Mouse (Mus musculus) gastrocnemius, adult 8-10 months (tissue): Measurements from ENCODE around the gene Ift52. TPM values are rescaled to one million over a fixed set of nuclear protein-coding genes. Genes with fewer than 3 reads are reported as not detected.

Experiments used
- DNase-seq, 2 experiments: peaks; one replicate each; pipeline ENCODE4 v3.0.0; 2022; ENCODE audit warnings: low spot score in 2 of 2
- microRNA-seq: library from miRNA; unstranded; fragments of <30 nt; microRNA quantifications from one replicate; pipeline ENCODE4 v1.2.0, GENCODE M21; 2022
- total RNA-seq, 4 experiments: library from RNA; stranded (reverse); gene quantifications; 2 replicates each; pipeline ENCODE4 v1.2.4; 2022

Ift52 gene
- total RNA-seq, 4 experiments from 2014 or later = 16.3 to 17.8 (median 17.7) TPM

DNA sequence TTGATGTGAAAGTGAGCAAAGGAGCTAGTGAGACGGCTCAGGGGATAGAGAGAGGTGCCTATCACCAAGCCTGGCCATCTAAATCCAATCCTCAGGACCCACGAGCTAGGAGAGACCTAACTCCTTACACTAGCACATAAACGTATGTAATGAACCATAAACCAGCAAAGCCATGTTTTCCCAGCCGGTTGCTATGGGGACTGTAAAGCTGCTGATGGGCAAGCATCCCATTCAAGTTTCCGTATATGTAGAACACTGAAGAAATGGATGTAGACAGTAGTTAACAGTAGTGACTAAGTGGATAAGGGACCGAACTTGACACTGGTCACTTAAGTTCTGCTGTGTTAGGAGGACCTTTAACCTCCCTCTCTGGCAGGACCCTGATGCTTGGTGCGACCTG, 56.9 kb downstream of the Ift52 start:
- no peak for DNase-seq

DNA sequence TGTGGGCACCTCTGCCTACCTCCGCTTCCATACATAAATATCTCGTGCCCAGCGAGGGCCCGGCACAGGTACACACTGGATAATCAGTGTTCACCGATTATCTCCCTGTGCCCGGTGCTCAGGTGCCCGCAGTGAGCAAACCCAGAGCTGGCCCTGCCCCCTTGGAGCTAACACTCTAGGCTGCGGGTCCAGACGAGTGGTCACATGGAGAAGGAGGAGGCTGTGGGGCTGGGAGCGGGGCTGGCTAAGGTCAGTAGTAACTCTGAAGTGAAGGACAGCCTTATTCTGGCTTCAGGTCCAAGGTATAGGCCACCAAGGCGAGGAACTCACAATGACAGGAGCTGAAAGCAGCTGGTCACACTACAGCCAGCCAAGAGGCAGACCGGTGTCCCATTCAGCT, 57.7 kb downstream of the Ift52 start:
- DNase-seq = no peak

DNA sequence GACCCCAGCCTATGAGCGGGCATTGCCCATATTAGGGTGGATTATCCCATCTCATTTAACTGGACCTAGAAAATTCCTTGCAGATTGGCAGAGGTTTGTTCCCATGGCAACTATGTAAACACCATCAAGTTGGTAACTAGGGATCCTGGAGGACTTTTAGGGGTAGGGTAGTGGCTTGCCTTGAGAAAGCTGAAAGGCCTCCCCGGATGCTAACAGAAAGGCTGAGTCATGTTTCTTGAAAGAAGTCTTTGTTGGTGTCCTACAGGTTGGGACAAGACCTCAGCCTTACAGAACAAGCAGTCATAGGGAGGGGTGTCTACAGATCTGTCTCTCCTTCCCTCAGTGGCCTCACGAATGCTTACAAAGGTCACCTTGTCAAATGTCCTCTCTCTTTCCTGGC, 58.1 kb downstream of the Ift52 start:
- DNase-seq = no peak

DNA sequence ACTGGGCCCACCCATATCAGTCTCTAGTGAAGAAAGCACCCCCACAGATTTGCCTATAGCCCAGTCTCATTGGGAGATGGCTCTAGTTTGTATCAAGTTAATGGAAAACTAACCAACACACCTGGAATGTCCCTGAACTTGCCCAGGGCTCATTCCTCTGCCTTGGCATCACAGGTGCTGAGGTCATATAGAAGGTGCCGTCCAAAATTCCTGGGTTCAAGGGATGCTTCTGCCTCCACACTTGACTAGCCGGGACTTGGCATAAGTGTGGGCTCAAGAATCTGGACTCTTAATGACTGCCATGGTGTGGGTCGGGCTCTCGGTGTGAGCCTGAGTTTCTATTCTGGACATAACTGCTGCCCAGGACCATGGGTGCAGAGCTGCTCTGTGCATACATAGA, 61.9 kb downstream of the Ift52 start:
- no peak for DNase-seq

DNA sequence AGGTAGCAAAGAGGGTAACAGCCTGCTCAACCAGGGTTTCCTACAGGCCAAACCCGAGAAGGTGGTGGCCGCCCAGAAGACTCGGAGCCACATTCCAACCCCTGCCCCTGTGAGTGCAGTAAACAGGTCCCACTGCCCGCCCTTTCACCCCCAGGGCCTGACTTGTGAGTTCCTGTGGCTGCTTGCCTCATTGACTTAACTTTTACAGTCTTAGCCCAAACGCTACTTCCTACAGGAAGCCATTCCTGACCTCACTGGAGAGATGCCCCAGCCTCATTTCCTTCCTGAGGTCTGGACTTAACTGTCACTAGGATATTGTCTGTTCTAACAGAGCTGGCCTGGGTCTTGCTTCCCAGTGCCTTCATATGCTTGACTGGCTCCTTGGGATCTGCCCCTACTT, 65.4 kb downstream of the Ift52 start:
- DNase-seq = no peak

DNA sequence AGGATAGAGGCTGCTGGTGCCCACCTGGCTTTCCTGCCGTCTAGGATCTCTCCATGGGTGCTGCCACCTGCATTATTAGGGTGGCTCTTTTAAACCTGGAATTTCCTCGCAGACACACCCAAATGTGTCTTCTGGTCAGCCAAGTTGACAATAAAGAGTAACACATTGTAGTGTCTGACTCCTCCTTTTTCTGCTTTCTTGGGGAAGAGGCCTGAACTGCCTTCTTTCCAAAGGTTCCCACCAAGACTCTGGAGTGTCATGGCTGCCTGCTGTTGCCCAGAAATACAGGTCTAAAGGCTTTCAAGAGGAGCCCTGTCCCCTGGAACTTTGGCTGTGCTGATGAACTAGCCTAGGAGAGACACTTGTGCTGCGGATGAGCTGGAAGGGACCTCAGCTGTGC, 67.4 kb downstream of the Ift52 start:
- DNase-seq = no peak

DNA sequence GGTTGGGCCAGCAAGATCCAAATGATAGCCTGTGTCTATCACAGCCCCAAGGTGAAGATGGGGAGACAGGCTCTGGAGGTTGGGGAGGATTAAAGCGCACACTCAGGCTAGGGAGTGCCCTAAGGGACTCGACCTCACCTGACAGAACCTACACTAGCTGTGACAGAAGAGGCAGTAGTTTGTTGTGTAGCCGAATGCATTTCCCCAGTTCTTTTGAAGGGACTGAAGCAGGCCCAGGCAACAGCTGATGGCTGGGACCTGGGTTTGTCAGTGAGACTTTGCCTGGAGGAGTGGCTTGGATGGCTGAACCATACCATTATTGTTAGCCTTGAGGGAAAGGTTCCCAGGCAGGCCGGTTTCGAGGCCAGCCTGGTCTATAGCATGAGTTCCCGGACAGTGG, 67.9 kb downstream of the Ift52 start:
- no peak for DNase-seq

DNA sequence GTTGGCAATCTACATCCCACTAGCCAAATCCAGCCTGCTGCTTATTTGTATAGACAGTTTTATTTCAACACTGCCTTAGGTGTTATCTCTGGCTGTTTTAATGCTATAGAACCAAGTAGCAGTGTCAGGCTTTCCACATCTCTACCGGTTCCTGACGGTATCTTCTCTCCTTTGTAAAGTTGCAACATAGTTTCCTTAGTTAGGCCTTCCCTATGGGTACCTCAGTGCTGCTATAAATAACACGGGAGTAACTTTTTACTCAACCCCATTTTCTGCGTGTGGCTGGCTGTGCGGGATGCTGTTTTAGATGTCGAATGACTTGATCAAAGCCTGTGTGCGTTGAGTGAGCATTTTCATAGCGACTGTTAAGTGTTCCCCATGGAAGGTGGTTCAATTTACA, 69.4 kb downstream of the Ift52 start:
- no peak for DNase-seq

DNA sequence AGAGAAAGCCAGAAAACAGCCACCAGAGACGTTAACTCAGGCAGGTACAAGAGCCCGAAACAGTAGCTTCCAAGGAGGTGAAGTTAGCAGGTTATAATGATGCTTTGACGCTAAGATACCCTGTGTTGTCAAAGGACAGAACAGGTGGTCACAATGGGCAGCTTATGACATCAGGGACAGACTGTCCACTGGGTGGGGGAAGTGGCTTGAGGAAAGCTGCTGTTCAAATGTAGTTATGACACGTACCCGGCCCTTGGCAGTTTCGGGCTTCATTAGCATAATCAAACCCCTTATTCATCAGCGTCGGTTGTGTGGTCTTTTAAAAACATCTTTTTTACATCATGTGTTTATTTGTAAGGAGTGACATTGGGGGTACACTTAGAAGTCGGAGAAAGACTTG, 70.6 kb downstream of the Ift52 start, which contains the start of gene Gtsf1l:
Gene Gtsf1l (minus strand): TSS at position 128 of the 400 bp plus-strand sequence.
- no peak for DNase-seq

DNA sequence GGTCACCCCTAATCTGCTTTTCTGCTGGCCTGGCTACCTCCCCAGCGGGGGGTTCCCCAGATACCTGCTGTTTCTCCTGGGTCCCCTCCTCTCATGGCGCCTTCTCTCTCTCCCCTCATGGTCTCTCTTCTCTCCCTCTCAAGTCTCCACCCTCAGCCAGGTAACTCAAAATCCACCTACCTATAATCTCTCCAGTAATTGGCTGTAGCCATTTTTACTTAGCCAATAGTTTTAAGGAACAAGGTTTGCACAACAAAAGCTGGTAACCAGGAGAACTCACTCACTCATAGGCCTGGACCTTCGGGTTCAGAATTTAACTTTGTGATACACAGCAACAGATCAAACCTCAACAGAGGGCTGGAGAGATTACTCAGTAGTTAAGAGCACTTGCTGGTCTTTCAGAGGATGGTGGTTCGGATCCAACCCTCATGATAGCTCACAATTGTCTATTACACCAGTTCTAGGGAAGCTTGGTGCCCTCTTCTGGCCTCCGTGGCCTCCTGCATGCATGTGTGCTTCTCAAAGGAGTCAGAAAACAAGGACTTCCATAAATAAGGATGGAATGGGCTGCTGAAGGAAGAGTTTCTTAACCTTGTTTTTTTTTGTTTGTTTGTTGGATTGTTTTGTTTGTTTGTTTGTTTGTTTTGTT, 72.4 kb downstream of the Ift52 start:
- DNase-seq = no peak

DNA sequence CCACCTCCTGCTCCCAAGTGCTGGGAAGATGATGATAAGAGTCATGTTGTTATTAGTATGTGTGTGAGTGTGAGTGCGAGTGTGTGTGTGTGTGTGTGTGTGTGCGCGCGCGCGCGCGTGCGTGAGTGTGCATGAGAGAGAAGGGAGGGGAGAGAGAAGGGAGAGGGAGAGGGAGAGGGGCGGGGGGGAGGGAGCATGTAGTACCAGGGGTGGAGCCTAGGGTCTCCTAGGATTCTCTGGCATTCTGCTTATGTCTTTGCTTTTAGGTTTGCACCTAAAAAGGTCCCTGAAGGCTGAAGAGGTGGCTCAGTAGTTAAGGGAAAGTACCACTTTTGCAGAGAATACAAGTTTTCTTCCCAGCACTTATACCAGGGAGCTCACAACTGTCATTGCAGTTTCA, 77.8 kb downstream of the Ift52 start:
- no peak for DNase-seq

Small RNA genes within 50 kb of the gene (microRNA-seq; reads per million reads assigned to microRNA genes)
- not detected for gene Gm22174
- not detected for gene Mir7003

Other genes starting within 250 kb of the Ift52 start
- 10 to 100 TPM; 29.8 to 41.1 (median 32.9) TPM for gene Srsf6, start 85.8 kb upstream of the Ift52 start, total RNA-seq
- not detected for gene L3mbtl1, start 73.9 kb upstream of the Ift52 start, total RNA-seq
- gene Sgk2, start 30.0 kb upstream of the Ift52 start, total RNA-seq = not detected
- gene Mybl2, start 37.3 kb downstream of the Ift52 start, total RNA-seq = under 1 TPM in 3 of 4 experiments, not detected in 1; 0.27 to 0.53 (median 0.48) TPM
- not detected for gene Gtsf1l, start 70.5 kb downstream of the Ift52 start, total RNA-seq
- under 1 TPM in 3 of 4 experiments, not detected in 1; 0.31 to 0.68 (median 0.62) TPM for gene Tox2, start 185.8 kb downstream of the Ift52 start, total RNA-seq